In the genomic region with DNA sequence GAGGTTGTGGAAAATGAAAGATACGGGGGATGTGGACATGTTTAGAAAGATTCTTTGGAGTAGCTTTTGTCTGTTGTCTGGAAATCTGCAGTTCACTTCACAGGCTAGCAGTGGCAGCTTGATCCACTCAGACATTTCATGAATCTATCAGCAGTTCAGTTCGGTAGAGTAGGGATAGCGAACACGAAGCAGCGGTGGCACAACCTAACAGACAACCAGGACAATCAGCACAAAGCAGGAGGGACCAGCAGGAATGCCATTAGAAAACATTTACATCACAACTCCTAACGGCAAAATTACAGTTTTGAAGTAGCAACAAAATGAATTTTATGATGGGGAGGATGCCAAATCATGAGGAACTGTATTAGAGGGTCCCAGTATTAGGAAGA, we compare ENCODE assay signal across 8 mouse cellular contexts. TPM values are rescaled to one million over a fixed set of nuclear protein-coding genes. Genes with fewer than 3 reads are reported as not detected.
DNase-seq lines count a peak whose midpoint lies in the region; ATAC-seq and TF ChIP-seq lines count a peak whose summit lies in the region.

No protein-coding gene starts in this region.

- WGBS in heart, embryonic 12.5 days, result 64% methylated on average over 6 of the region's 6 CpGs
- WGBS in hindbrain, embryonic 10.5 days, result 70% methylated on average over 6 of the region's 6 CpGs
- WGBS in midbrain, embryonic 11.5 days, result 74% methylated on average over 6 of the region's 6 CpGs

- no peaks in the 10 kb centered on the region for H3K27me3 ChIP-seq in heart, embryonic 12.5 days (replicated peaks)
- no peaks in the 10 kb centered on the region for H3K27me3 ChIP-seq in G1E (ENCODE audit: insufficient read depth, low read length)
- no peaks in the 10 kb centered on the region for H3K27me3 ChIP-seq in hindbrain, embryonic 10.5 days (ENCODE audit: insufficient read depth, poor library complexity, severe bottlenecking)
- H3K27me3 ChIP-seq in midbrain, embryonic 11.5 days (ENCODE audit: control insufficient read depth, insufficient read depth, low read length), result no peaks in the 10 kb centered on the region

- H3K4me1 ChIP-seq in heart, embryonic 12.5 days (replicated peaks), result peaks cover 15% of the 10 kb centered on the region
- H3K4me1 ChIP-seq in G1E (ENCODE audit: insufficient read depth, low read depth, low read length), result peaks cover 51% of the 10 kb centered on the region
- peaks cover 22% of the 10 kb centered on the region for H3K4me1 ChIP-seq in hindbrain, embryonic 10.5 days (replicated peaks)
- peaks cover 14% of the 10 kb centered on the region for H3K4me1 ChIP-seq in midbrain, embryonic 11.5 days (ENCODE audit: control insufficient read depth, insufficient read depth, low read length)

- H3K9ac ChIP-seq in heart, embryonic 12.5 days, result no peak overlapping the region
- H3K9ac ChIP-seq in midbrain, embryonic 11.5 days (ENCODE audit: low read length), result peak overlapping the region; percentile 73

- H3K9me3 ChIP-seq in heart, embryonic 12.5 days (replicated peaks), result no peaks in the 10 kb centered on the region
- H3K9me3 ChIP-seq in G1E (replicated peaks), result no peaks in the 10 kb centered on the region
- H3K9me3 ChIP-seq in hindbrain, embryonic 10.5 days, result no peaks in the 10 kb centered on the region
- no peaks in the 10 kb centered on the region for H3K9me3 ChIP-seq in midbrain, embryonic 11.5 days (ENCODE audit: control insufficient read depth, low read length)

- peak overlapping the region; percentile 86 for H3K4me3 ChIP-seq in heart, embryonic 12.5 days
- H3K4me3 ChIP-seq in G1E (ENCODE audit: low read depth, low read length), result peak overlapping the region; percentile 85
- peak overlapping the region; percentile 89 for H3K4me3 ChIP-seq in hindbrain, embryonic 10.5 days
- H3K4me3 ChIP-seq in midbrain, embryonic 11.5 days (ENCODE audit: low read depth, low read length), result peak overlapping the region; percentile 77

- TF ChIP-seq CTCF in G1E (IDR thresholded peaks at IDR 0.05; ENCODE audit: low read depth, low read length), result no peak

- DNase-seq in heart, postnatal 4 days, result no peak
- no peak for DNase-seq in G1E (ENCODE audit: low spot score)
- DNase-seq in hindbrain, embryonic 10.5 days (ENCODE audit: low spot score), result no peak
- DNase-seq in midbrain, embryonic 11.5 days (ENCODE audit: low spot score, missing footprints), result no peak
- DNase-seq in cerebellum, adult 11 months, result no peak
- no peak for DNase-seq in B cell, adult 2 months
- no peak for DNase-seq in urinary bladder, postnatal 14 days (ENCODE audit: low spot score)

- no peak for ATAC-seq in heart, embryonic 12.5 days (ENCODE audit: insufficient number of reproducible peaks, low FRiP score)
- ATAC-seq in G1E (ENCODE audit: extremely low read depth, insufficient number of reproducible peaks, low FRiP score, poor library complexity, severe bottlenecking), result no peak
- ATAC-seq in midbrain, embryonic 11.5 days (ENCODE audit: low FRiP score), result no peak

- peak overlapping the region; percentile 86 for H3K27ac ChIP-seq in heart, embryonic 12.5 days (ENCODE audit: poor library complexity, severe bottlenecking)
- peak overlapping the region; percentile 94 for H3K27ac ChIP-seq in hindbrain, embryonic 10.5 days
- H3K27ac ChIP-seq in midbrain, embryonic 11.5 days (ENCODE audit: low read depth, low read length), result peak overlapping the region; percentile 60; the same call in 1 of the 2 replicates

- peaks cover 31% of the 10 kb centered on the region for H3K36me3 ChIP-seq in heart, embryonic 12.5 days
- peaks cover 56% of the 10 kb centered on the region for H3K36me3 ChIP-seq in G1E (replicated peaks)
- H3K36me3 ChIP-seq in hindbrain, embryonic 10.5 days, result peaks cover 53% of the 10 kb centered on the region
- peaks cover 17% of the 10 kb centered on the region for H3K36me3 ChIP-seq in midbrain, embryonic 11.5 days (ENCODE audit: control insufficient read depth, insufficient read depth, low read length)

- peak overlapping the region; percentile 83 for H3K4me2 ChIP-seq in heart, embryonic 12.5 days
- peak overlapping the region; percentile 70 for H3K4me2 ChIP-seq in midbrain, embryonic 11.5 days

RNA-seq across cellular contexts. Expression of gene B3gat3, which starts 0.5 kb away (rescaled TPM):
- polyA plus RNA-seq in heart, embryonic 12.5 days (2016; fragmentation: Nextera tagmentation; extraction: Ambion mirVana), result 46.6 and 46.8 TPM in 2 replicates
- 10 to 100 TPM; 36.0 to 38.0 TPM for total RNA-seq in heart, postnatal 4 days (2021)
- total RNA-seq in G1E (2014; fragmentation: Nextera tagmentation) (70.3 and 75.7 TPM in 2 replicates), G1E (2017) (38.8 and 47.0 TPM in 2 replicates)
- polyA plus RNA-seq in G1E (2012), result 156 and 180 TPM in 2 replicates
- polyA plus RNA-seq in hindbrain, embryonic 10.5 days (2016; fragmentation: Nextera tagmentation; extraction: Ambion mirVana), result 63.1 and 78.0 TPM in 2 replicates
- 42.1 and 46.0 TPM in 2 replicates for polyA plus RNA-seq in midbrain, embryonic 11.5 days (2014; fragmentation: Nextera tagmentation; extraction: Ambion mirVana)

RNA-seq across cellular contexts. Expression of gene Rom1, which starts 9.5 kb away (rescaled TPM):
- 2.4 and 2.5 TPM in 2 replicates for polyA plus RNA-seq in heart, embryonic 12.5 days (2016; fragmentation: Nextera tagmentation; extraction: Ambion mirVana)
- total RNA-seq in heart, postnatal 4 days (2021), result 1 to 10 TPM; 3.1 to 3.2 TPM
- total RNA-seq in G1E (2014; fragmentation: Nextera tagmentation) (1.1 TPM in 1 of 2 replicates, not detected in the other), G1E (2017) (5.4 and 6.0 TPM in 2 replicates)
- polyA plus RNA-seq in G1E (2012), result 14.2 and 16.0 TPM in 2 replicates
- polyA plus RNA-seq in hindbrain, embryonic 10.5 days (2016; fragmentation: Nextera tagmentation; extraction: Ambion mirVana), result 3.4 and 4.2 TPM in 2 replicates
- polyA plus RNA-seq in midbrain, embryonic 11.5 days (2014; fragmentation: Nextera tagmentation; extraction: Ambion mirVana), result 1.4 and 2.3 TPM in 2 replicates

RNA-seq across cellular contexts. Expression of gene Eml3, which starts 9.7 kb away (rescaled TPM):
- 13.3 and 13.5 TPM in 2 replicates for polyA plus RNA-seq in heart, embryonic 12.5 days (2016; fragmentation: Nextera tagmentation; extraction: Ambion mirVana)
- total RNA-seq in heart, postnatal 4 days (2021), result 10 to 100 TPM; 15.4 to 16.6 TPM
- total RNA-seq in G1E (2014; fragmentation: Nextera tagmentation) (24.7 and 26.3 TPM in 2 replicates), G1E (2017) (40.1 and 42.5 TPM in 2 replicates)
- 111 and 114 TPM in 2 replicates for polyA plus RNA-seq in G1E (2012)
- polyA plus RNA-seq in hindbrain, embryonic 10.5 days (2016; fragmentation: Nextera tagmentation; extraction: Ambion mirVana), result 21.3 and 24.9 TPM in 2 replicates
- 5.8 and 8.2 TPM in 2 replicates for polyA plus RNA-seq in midbrain, embryonic 11.5 days (2014; fragmentation: Nextera tagmentation; extraction: Ambion mirVana)

RNA-seq across cellular contexts. Expression of gene Ganab, which starts 21.8 kb away (rescaled TPM):
- 78.7 and 83.6 TPM in 2 replicates for polyA plus RNA-seq in heart, embryonic 12.5 days (2016; fragmentation: Nextera tagmentation; extraction: Ambion mirVana)
- total RNA-seq in heart, postnatal 4 days (2021), result 10 to 100 TPM; 80.9 to 83.7 TPM
- total RNA-seq in G1E (2014; fragmentation: Nextera tagmentation), result 197 and 214 TPM in 2 replicates
- total RNA-seq in G1E (2017), result 75.0 and 75.6 TPM in 2 replicates
- 50.7 and 56.2 TPM in 2 replicates for polyA plus RNA-seq in G1E (2012)
- polyA plus RNA-seq in hindbrain, embryonic 10.5 days (2016; fragmentation: Nextera tagmentation; extraction: Ambion mirVana), result 113 and 125 TPM in 2 replicates
- polyA plus RNA-seq in midbrain, embryonic 11.5 days (2014; fragmentation: Nextera tagmentation; extraction: Ambion mirVana), result 101 and 109 TPM in 2 replicates

RNA-seq across cellular contexts. Expression of gene Mta2, which starts 22.0 kb away (rescaled TPM):
- polyA plus RNA-seq in heart, embryonic 12.5 days (2016; fragmentation: Nextera tagmentation; extraction: Ambion mirVana), result 106 and 115 TPM in 2 replicates
- 10 to 100 TPM; 62.5 to 63.8 TPM for total RNA-seq in heart, postnatal 4 days (2021)
- total RNA-seq in G1E (2014; fragmentation: Nextera tagmentation) (183 and 186 TPM in 2 replicates), G1E (2017) (166 and 177 TPM in 2 replicates)
- 67.7 and 76.9 TPM in 2 replicates for polyA plus RNA-seq in G1E (2012)
- 178 and 184 TPM in 2 replicates for polyA plus RNA-seq in hindbrain, embryonic 10.5 days (2016; fragmentation: Nextera tagmentation; extraction: Ambion mirVana)
- polyA plus RNA-seq in midbrain, embryonic 11.5 days (2014; fragmentation: Nextera tagmentation; extraction: Ambion mirVana), result 50.9 and 56.0 TPM in 2 replicates
